Mouse (Mus musculus): ENCODE measurements around the gene Clptm1.
"Not testable (repeated sequence)": the region's sequence is repeated elsewhere in the genome, so short reads cannot be mapped to it uniquely, and the experiment has no call there.

Gene Clptm1

DNA sequence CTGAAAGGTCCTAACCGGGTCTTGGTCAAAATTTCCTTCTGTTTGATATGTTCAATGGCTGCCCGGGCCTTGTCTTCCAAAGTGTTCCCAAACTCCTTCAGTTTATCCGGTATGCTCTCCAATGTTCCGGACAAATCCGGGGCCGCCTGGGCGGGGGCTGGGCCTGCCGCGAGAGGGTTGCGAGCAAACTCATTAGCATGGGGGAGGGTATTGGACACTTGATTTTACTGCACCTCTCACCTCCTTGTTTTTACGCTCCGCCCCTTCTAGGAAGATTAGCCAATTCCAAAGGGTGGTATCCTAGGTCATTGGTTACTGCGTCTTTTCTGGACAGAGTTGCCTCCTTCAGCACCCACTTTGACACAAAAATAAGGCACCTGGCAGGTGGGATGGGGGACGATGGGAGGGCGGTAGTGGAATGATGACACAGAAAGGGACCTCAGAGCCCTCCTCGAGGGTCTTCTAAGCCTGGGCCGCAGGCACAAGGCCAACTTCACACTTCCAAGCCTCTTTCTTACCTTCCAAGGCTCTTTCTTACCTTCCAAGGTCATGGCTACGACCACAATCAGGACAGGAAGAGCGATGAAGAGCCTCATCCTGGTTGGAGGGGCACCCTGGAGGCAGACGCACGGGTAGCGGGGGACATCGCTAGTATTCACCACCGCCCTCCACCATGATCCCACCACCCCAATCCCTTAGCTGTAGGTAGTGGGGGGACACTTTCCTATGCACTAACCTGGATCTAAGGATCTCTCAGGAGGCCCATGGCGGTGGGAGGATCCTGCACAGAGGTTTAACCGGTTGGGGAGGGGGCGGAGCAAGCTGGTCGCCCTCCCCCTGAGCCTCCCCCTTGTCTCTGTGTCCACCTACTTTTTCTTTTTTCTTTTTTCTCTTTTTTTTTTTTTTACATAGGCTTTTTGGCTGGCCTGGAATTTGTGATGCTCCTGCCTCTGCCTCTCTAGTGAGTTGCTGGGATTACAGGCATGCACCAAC lies 27.3 kb upstream of the Clptm1 start, which contains the start of gene Apoc1:
TSS of gene Apoc1 (minus strand) at position 788 of the 993 bp plus-strand sequence.
- DNase-seq = peak; percentile 70 to 85

GRCm38 (mm10) chr7:19691434-19691833 lies 26.6 kb upstream of the Clptm1 start:
- DNase-seq = no peak

GRCm38 (mm10) chr7:19690845-19691244 lies 26.0 kb upstream of the Clptm1 start:
- DNase-seq = no peak

- DNase-seq = no peak
Observed at GRCm38 (mm10) chr7:19688611-19689010, 23.8 kb upstream of the Clptm1 start.

GRCm38 (mm10) chr7:19688101-19688500 lies 23.3 kb upstream of the Clptm1 start:
- DNase-seq = no peak

DNA sequence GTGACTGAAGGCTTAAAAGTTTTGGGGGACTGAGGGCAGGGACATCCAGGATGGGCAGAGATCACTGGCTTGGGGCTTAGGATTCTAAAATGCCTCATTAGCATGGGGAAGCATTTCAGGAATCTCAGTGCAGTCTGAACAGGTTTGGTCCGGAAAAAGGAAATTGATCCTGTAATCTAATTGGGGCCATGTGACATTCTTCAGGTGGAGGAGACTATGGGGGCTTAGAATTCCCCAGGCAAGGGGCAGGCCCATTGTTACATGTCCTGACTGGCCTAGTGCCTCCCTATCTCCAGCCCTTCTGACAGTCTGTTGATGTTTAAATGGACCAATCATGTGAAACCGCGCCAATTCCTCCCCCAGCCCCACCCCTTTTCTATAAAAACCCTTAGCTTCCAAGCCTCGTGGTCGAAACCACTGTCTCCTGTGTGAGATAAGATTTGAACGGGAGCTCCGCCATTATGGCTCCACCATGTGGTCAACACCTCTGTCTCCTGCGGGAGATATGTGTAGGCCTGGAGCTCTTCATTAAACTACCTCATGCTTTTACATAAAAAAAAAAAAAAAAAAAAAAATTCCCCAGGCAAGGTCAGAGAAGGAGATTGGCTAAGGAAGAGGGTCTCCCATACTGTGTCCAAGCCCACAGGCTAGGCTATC lies 22.2 kb upstream of the Clptm1 start:
- DNase-seq = not testable (repeated sequence)

DNA sequence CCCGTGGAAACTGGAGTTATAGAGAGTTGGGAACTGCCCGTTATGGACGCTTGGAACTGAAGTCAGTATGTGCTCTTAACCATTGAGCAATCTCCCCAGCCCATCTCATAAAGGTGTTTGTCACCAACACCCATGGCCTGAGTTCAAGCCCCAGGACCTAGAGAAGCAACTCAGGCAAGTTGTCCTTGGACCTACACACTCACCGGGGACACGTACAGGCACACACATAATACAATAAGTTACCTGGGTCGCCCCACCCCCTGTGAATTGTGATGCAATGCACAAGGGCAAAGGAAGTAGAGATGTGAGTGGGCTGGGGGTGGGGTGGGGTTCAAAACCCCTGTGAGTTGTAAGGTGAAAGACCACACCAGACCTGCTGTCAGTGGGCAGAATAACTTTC lies 21.7 kb upstream of the Clptm1 start:
- no peak for DNase-seq

DNA sequence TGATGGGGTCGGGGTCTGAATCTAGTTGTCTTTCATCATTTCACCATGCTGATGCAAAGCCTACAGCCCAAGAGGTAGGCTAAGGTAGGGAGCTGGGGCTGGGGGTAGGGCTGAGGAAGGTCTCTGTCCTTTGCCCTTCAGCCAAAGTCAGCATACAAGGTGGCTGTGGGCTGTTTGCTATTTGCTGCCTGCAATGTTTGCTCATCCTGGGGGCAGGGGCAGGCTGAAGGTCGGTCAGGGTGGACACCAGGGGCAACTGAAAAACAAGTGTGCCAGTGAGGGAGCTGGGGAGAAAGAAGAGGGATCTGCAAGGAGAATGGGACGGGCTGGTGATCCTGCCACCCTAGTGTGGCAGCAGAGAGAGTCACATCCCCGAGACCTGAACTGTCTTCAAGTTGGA lies 20.5 kb upstream of the Clptm1 start:
- no peak for DNase-seq

DNA sequence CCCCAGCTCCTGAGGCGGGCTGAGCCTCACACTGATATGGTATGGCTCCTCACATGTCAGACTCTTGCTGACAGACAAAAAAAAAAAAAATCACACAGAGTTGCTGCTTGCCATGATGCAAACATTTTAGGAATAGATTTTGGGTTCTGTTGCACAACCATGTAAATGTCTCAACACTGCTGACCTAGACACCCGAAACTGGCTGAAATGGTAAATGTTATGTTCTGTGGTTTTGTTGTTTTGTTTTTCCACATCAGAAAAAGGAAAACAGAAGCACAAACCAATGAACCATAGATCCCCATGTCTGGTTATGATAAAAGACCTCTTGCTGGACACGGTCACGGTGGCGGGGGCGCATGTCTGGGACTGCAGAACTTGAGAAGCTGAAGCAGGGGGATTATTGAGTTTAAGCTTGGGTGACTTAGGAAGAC lies 19.0 kb upstream of the Clptm1 start:
- no peak for DNase-seq

DNA sequence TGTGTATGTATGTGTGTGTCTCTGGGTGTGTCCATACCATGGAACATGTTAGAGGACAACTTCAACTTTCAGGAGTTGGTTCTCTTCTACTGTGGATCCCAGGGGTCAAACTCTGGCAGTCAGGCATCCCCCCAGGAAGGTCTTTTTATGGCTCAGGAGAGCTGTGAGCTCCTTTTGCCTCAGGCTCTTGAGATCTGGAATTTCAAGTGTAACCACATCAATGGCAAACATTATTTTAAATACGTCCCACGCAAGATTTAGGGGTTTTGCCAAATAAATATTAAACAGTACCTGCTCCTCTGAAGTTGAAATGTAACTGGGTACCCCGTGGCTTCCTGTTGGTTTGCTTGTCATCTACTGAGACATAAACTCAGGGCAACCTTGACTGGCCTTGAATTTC lies 18.1 kb upstream of the Clptm1 start:
- DNase-seq = no peak

DNA sequence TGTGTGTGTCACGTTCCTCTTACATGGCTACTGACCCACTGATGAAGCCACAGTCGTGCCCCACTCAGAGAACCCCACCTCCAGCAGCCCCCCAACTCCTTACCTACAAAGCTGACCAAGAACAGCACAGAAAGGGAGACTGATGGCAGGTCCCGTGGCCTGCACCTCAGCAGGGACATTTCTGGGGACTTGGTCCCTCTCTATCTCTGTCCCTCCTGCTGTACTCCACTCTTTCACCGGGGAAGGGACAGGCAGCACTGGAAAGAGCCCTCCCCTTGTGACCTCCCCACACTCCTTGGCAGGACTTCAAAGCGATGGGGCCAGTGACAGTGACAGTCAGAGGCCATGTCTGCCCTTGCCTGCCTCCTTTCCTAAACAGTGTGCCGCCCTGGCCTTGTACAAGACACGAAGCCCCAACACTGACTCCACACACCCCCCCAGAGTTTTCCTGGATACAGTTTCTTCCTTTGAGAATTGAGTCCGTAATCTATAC lies 16.4 kb upstream of the Clptm1 start, which contains the start of the genes Gm44805 and Apoc4:
TSS of gene Gm44805 (minus strand) at position 222 of the 493 bp plus-strand sequence.
TSS of gene Apoc4 (minus strand) at position 278 of the 493 bp plus-strand sequence.
- no peak for DNase-seq

- DNase-seq = no peak
Observed at GRCm38 (mm10) chr7:19680702-19681101, 15.9 kb upstream of the Clptm1 start.

GRCm38 (mm10) chr7:19678901-19679300 lies 14.1 kb upstream of the Clptm1 start:
- no peak for DNase-seq

GRCm38 (mm10) chr7:19677872-19678271 lies 13.0 kb upstream of the Clptm1 start, which contains the start of gene Apoc2:
Gene Apoc2, minus strand, starts transcription at chr7:19677941.
- no peak for DNase-seq

- DNase-seq = no peak
Observed at GRCm38 (mm10) chr7:19676662-19677061, 11.8 kb upstream of the Clptm1 start.

- no peak for DNase-seq
Observed at GRCm38 (mm10) chr7:19675824-19676223, 11.0 kb upstream of the Clptm1 start.

DNA sequence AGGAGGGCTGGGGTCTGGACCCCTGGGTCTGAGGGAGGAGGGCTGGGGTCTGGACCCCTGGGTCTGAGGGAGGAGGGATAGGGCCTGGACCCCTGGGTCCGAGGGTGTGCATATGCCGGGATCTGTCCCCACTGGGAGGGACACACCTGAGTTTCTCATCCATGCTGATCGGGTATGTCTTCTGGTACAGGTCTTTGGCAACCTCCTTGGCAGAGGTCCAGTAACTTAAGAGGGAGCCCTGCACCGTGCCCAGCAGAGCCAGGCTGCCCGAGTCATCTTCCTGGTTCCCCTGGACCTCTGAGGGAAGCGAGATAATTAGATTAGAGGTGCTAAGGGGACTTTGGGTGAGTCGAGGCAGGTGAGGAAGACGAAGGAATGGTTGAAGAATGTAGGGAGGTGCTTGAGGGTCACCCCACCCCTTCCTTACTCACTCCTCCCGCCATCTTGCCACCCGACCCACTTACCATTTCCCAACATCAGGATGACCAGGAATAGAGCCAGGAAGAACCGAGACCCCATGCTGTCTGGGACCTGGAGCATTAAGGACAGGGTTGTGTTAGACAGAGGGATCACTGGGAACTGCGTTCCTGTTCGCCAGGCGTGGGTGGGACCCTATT lies 8.4 kb upstream of the Clptm1 start:
- DNase-seq = no peak

DNA sequence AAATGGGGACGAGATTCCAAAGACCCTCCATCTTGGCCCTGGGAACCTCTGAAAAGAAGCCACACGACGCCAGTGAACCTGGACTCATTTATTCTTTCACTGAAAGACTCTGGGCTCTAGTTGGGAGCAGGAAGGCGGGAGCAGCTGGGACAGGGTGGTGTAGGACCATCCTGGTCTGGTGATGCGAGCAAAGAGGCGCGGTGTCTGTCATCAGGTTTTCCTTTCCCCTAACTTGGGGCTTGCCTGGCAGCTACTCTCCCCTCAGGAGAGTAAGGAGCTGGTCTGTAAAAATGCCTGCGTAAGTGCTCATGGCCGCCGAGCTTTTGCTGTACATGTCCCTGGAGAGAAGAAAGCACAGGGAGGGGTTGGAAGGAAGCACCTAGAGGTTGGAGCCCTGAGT lies 6.7 kb upstream of the Clptm1 start:
- DNase-seq = no peak

GRCm38 (mm10) chr7:19668947-19669721 lies 4.3 kb upstream of the Clptm1 start:
- peak; percentile 89 to 94 for DNase-seq

DNA sequence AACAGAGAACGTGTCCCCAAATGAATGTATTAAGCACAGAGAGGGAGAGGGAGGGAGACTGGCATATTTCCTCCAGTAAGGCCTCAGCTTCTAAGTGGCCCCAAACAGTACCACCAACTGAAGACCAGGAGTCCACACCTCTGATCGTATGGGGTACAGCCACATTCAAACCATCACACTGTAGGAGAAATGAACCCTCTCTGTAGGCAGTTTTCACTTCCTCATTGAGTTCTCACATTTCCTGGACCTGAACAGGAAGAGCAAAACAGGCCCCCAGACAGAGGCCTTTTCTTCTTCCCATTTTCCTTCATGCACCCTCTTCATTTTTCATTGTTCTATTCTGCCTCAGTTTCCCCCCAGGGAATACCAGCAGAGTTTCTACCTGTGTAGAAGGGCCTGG lies 2.6 kb upstream of the Clptm1 start:
- no peak for DNase-seq

DNA sequence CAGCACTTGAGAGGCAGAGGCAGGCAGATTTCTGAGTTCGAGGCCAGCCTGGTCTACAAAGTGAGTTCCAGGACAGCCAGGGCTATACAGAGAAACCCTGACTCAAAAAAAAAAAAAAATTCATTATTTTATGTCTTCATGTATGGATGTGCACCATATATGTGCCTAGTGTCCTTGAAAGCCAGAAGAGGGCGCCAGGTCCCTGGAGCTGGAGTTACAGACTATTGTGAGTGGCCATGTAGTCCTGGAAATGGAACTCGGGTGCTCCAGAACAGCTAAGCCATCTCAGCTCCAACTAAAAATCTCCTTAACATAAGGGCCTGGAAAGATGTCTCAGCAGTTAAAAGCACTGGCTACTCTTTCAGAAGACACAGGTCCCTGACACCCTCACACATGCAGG lies 1.9 kb upstream of the Clptm1 start:
- no peak for DNase-seq

DNA sequence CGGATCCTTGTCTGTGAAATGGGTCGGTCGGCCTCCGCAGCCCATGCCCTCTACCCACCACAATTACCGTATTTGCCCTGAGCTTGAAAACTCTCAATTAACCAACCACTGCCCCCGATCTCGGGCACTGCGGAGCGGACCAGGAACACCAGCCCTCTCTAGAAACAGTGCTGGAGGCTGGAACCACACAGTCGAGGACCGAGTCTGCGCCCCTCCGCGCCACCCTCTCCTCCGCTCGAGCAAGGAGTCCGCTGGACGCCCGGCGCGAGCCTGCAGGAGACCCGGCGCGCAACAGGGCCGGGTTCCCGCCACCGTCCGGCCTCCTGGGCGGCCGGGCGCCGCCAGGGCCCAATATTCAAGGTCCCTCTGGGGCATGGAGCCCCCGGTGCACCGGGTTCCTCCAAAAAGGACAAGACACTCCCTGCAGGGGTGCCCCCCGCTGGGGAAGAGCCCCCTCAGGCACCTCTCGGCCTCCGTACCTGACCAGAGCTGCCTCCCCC lies 328 bp downstream of the Clptm1 start:
- DNase-seq = no peak
